Mouse (Mus musculus): ENCODE results near the gene Tcf3. TPM values are rescaled to one million over a fixed set of nuclear protein-coding genes. Genes with fewer than 3 reads are reported as not detected.

The Tcf3 gene
- polyA plus RNA-seq, 1 experiment from 2014 or later, result 88.9 TPM

Small RNA genes within 50 kb of the gene (microRNA-seq; reads per million reads assigned to microRNA genes)
- gene Gm22721, result not detected

Other genes with a start within 250 kb of the Tcf3 start
- 58.6 and 66.5 TPM in 2 replicates for gene Mum1, start 207.2 kb downstream of the Tcf3 start, polyA plus RNA-seq (2015; fragmentation: Nextera tagmentation; extraction: Ambion mirVana)
- 326 and 364 TPM in 2 replicates for gene Ndufs7, start 184.5 kb downstream of the Tcf3 start, polyA plus RNA-seq (2015; fragmentation: Nextera tagmentation; extraction: Ambion mirVana)
- gene Gamt, start 172.6 kb downstream of the Tcf3 start, polyA plus RNA-seq (2015; fragmentation: Nextera tagmentation; extraction: Ambion mirVana), result 111 and 148 TPM in 2 replicates
- 62.4 and 66.4 TPM in 2 replicates for gene Dazap1, start 172.2 kb downstream of the Tcf3 start, polyA plus RNA-seq (2015; fragmentation: Nextera tagmentation; extraction: Ambion mirVana)
- gene Rps15, start 141.2 kb downstream of the Tcf3 start, polyA plus RNA-seq (2015; fragmentation: Nextera tagmentation; extraction: Ambion mirVana), result 904 and 948 TPM in 2 replicates
- 5.0 and 5.2 TPM in 2 replicates for gene Apc2, start 137.7 kb downstream of the Tcf3 start, polyA plus RNA-seq (2015; fragmentation: Nextera tagmentation; extraction: Ambion mirVana)
- 40.5 and 46.4 TPM in 2 replicates for gene 2310011J03Rik, start 113.1 kb downstream of the Tcf3 start, polyA plus RNA-seq (2015; fragmentation: Nextera tagmentation; extraction: Ambion mirVana)
- 4.8 and 5.4 TPM in 2 replicates for gene Pcsk4, start 104.1 kb downstream of the Tcf3 start, polyA plus RNA-seq (2015; fragmentation: Nextera tagmentation; extraction: Ambion mirVana)
- gene Reep6, start 103.7 kb downstream of the Tcf3 start, polyA plus RNA-seq (2015; fragmentation: Nextera tagmentation; extraction: Ambion mirVana), result 44.5 and 51.2 TPM in 2 replicates
- 13.7 and 17.0 TPM in 2 replicates for gene Adamtsl5, start 85.2 kb downstream of the Tcf3 start, polyA plus RNA-seq (2015; fragmentation: Nextera tagmentation; extraction: Ambion mirVana)
- 0.30 and 0.67 TPM in 2 replicates for gene Plk5, start 77.2 kb downstream of the Tcf3 start, polyA plus RNA-seq (2015; fragmentation: Nextera tagmentation; extraction: Ambion mirVana)
- gene Mex3d, start 46.0 kb downstream of the Tcf3 start, polyA plus RNA-seq (2015; fragmentation: Nextera tagmentation; extraction: Ambion mirVana), result 7.8 and 8.7 TPM in 2 replicates
- gene Mbd3, start 34.1 kb downstream of the Tcf3 start, polyA plus RNA-seq (2015; fragmentation: Nextera tagmentation; extraction: Ambion mirVana), result 204 and 216 TPM in 2 replicates
- gene Uqcr11, start 26.8 kb downstream of the Tcf3 start, polyA plus RNA-seq (2015; fragmentation: Nextera tagmentation; extraction: Ambion mirVana), result 724 and 753 TPM in 2 replicates
- gene Onecut3, start 61.2 kb upstream of the Tcf3 start, polyA plus RNA-seq (2015; fragmentation: Nextera tagmentation; extraction: Ambion mirVana), result 0.18 and 0.21 TPM in 2 replicates
- gene Atp8b3, start 105.5 kb upstream of the Tcf3 start, polyA plus RNA-seq (2015; fragmentation: Nextera tagmentation; extraction: Ambion mirVana), result 0.19 and 0.32 TPM in 2 replicates
- gene Rexo1, start 127.9 kb upstream of the Tcf3 start, polyA plus RNA-seq (2015; fragmentation: Nextera tagmentation; extraction: Ambion mirVana), result 23.2 and 23.3 TPM in 2 replicates
- 9.3 and 10.3 TPM in 2 replicates for gene Klf16, start 143.7 kb upstream of the Tcf3 start, polyA plus RNA-seq (2015; fragmentation: Nextera tagmentation; extraction: Ambion mirVana)
- gene Abhd17a, start 156.7 kb upstream of the Tcf3 start, polyA plus RNA-seq (2015; fragmentation: Nextera tagmentation; extraction: Ambion mirVana), result 102 and 103 TPM in 2 replicates
- 86.1 and 93.0 TPM in 2 replicates for gene Scamp4, start 169.2 kb upstream of the Tcf3 start, polyA plus RNA-seq (2015; fragmentation: Nextera tagmentation; extraction: Ambion mirVana)
- 6.1 and 6.4 TPM in 2 replicates for gene Adat3, start 169.2 kb upstream of the Tcf3 start, polyA plus RNA-seq (2015; fragmentation: Nextera tagmentation; extraction: Ambion mirVana)
- gene Gm49322, start 172.4 kb upstream of the Tcf3 start, polyA plus RNA-seq (2015; fragmentation: Nextera tagmentation; extraction: Ambion mirVana), result 3.9 TPM in 2 replicates
- 134 and 148 TPM in 2 replicates for gene Csnk1g2, start 189.2 kb upstream of the Tcf3 start, polyA plus RNA-seq (2015; fragmentation: Nextera tagmentation; extraction: Ambion mirVana)
- gene Btbd2, start 223.4 kb upstream of the Tcf3 start, polyA plus RNA-seq (2015; fragmentation: Nextera tagmentation; extraction: Ambion mirVana), result 70.1 and 72.2 TPM in 2 replicates
- gene Mknk2, start 244.5 kb upstream of the Tcf3 start, polyA plus RNA-seq (2015; fragmentation: Nextera tagmentation; extraction: Ambion mirVana), result 83.9 and 86.3 TPM in 2 replicates

Data from stomach, embryonic 15.5 days (tissue).